Mouse (Mus musculus) CD4-positive, CD25-positive, alpha-beta regulatory T cell, adult 4 months (primary cell): ENCODE measurements around the gene Notch2. TPM values are rescaled to one million over a fixed set of nuclear protein-coding genes. Genes with fewer than 3 reads are reported as not detected.

Experiments used
- ATAC-seq: one replicate; pipeline ENCODE4 v1.8.0; 2017
- polyA plus RNA-seq, 2 experiments: library from polyadenylated mRNA; unstranded; fragments of 100-300 nt; shearing (Covaris generic); gene quantifications; one replicate each; pipeline ENCODE4 v1.2.1; 2017

Gene Notch2
- polyA plus RNA-seq, 2 experiments from 2014 or later = 13.9 to 18.8 TPM

GRCm38 (mm10) chr3:98053817-98054216, 40.5 kb downstream of the Notch2 start:
- peak; percentile 39 for ATAC-seq

GRCm38 (mm10) chr3:98054334-98055007, 41.1 kb downstream of the Notch2 start:
- no peak for ATAC-seq

GRCm38 (mm10) chr3:98055008-98055345, 41.6 kb downstream of the Notch2 start:
- no peak for ATAC-seq

- no peak for ATAC-seq
Measured at GRCm38 (mm10) chr3:98055808-98056728, 42.7 kb downstream of the Notch2 start.

GRCm38 (mm10) chr3:98056956-98057365, 43.6 kb downstream of the Notch2 start:
- no peak for ATAC-seq

GRCm38 (mm10) chr3:98059076-98059475, 45.7 kb downstream of the Notch2 start:
- no peak for ATAC-seq

- ATAC-seq = no peak
Measured at GRCm38 (mm10) chr3:98060981-98061660, 47.8 kb downstream of the Notch2 start.

GRCm38 (mm10) chr3:98061661-98062330, 48.5 kb downstream of the Notch2 start:
- ATAC-seq = no peak

GRCm38 (mm10) chr3:98062591-98063185, 49.4 kb downstream of the Notch2 start:
- ATAC-seq = peak; percentile 32

- no peak for ATAC-seq
Measured at GRCm38 (mm10) chr3:98063186-98063771, 50.0 kb downstream of the Notch2 start.

- ATAC-seq = no peak
Measured at GRCm38 (mm10) chr3:98063833-98064232, 50.5 kb downstream of the Notch2 start.

GRCm38 (mm10) chr3:98065004-98065403, 51.7 kb downstream of the Notch2 start:
- no peak for ATAC-seq

- ATAC-seq = no peak
Measured at GRCm38 (mm10) chr3:98066434-98066833, 53.1 kb downstream of the Notch2 start.

- no peak for ATAC-seq
Measured at GRCm38 (mm10) chr3:98067413-98067812, 54.1 kb downstream of the Notch2 start.

- no peak for ATAC-seq
Measured at GRCm38 (mm10) chr3:98067852-98068491, 54.6 kb downstream of the Notch2 start.

- no peak for ATAC-seq
Measured at GRCm38 (mm10) chr3:98069161-98069560, 55.8 kb downstream of the Notch2 start.

GRCm38 (mm10) chr3:98069856-98070255, 56.5 kb downstream of the Notch2 start:
- no peak for ATAC-seq

- ATAC-seq = no peak
Measured at GRCm38 (mm10) chr3:98072570-98072969, 59.2 kb downstream of the Notch2 start.

GRCm38 (mm10) chr3:98073545-98073944, 60.2 kb downstream of the Notch2 start:
- no peak for ATAC-seq

GRCm38 (mm10) chr3:98074622-98075231, 61.4 kb downstream of the Notch2 start:
- ATAC-seq = no peak

- ATAC-seq = no peak
Measured at GRCm38 (mm10) chr3:98077866-98078265, 64.5 kb downstream of the Notch2 start.
